Mouse (Mus musculus) kidney, adult 2 months (tissue): ENCODE measurements around the gene Plekho1.

ENCODE experiments used
- CTCF ChIP-seq: fragments of 200-500 bp; conservative IDR thresholded peaks from 2 replicates; pipeline ENCODE4 v1.5.1; 2011; ENCODE audit warnings: low read depth, mild to moderate bottlenecking, control low read depth, low read length, moderate library complexity, mixed read lengths; ENCODE audit not compliant: insufficient read depth, insufficient read length
- POLR2A ChIP-seq: fragments of 200-500 bp; IDR thresholded peaks from one replicate; pipeline ENCODE4 v1.6.1; 2011; ENCODE audit warnings: low read depth, low read length, control low read depth

DNA sequence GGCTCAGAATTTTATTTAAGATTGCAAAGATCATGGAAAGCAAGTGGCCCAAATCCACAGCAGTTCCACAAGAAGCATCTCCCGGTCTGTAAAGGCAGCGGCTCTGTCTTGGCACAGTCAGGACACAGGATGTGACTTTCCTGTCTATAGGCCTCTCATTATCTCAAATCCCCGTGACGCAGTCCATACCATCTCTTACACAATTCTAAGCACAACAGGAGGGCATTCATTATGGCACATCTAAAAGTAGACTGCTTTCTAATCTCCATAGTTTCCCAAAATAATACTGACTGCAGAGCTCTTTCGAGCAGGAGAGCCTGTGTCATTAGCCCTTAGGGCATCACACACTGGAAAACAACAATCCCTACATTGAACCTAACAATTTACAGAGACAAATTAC lies 17.0 kb upstream of the Plekho1 start:
- TF ChIP-seq CTCF (no peak), POLR2A (no peak)
